Comparison of ENCODE assay signal across 13 mouse cellular contexts in genomic region chr11:85885665-85886428, GRCm38 (mm10). TPM values are rescaled to one million over a fixed set of nuclear protein-coding genes. Genes with fewer than 3 reads are reported as not detected.
A peak's percentile ranks its signal among the peaks of the same experiment; 100 is the strongest.
DNase-seq lines count a peak whose midpoint lies in the region; ATAC-seq and TF ChIP-seq lines count a peak whose summit lies in the region.
"Had no signal": no experiment of that assay in that cellular context is flagged by ENCODE, and none has a peak within 500 bp of the region (broad histone marks: within the 10 kb centered on the region; RNA-seq: fewer than 3 reads in every experiment).

Gene Tbx4, plus strand, starts transcription at chr11:85886422.

- no peaks in the 10 kb centered on the region for H3K9me3 ChIP-seq in heart, embryonic 12.5 days (replicated peaks)
- H3K9me3 ChIP-seq in limb, embryonic 14.5 days (ENCODE audit: control insufficient read depth, low read length): no peaks in the 10 kb centered on the region
- no peaks in the 10 kb centered on the region for H3K9me3 ChIP-seq in stomach, postnatal 0 days (ENCODE audit: control insufficient read depth, low read length)

- peak; percentile 33; the same call in 1 of the 2 replicates for ATAC-seq in heart, embryonic 12.5 days (ENCODE audit: insufficient number of reproducible peaks, low FRiP score)
- ATAC-seq in limb, embryonic 14.5 days (ENCODE audit: low FRiP score, low read depth): peak; percentile 25; the same call in 1 of the 2 replicates
- ATAC-seq in stomach, postnatal 0 days (ENCODE audit: low FRiP score, low TSS enrichment): 0 out of 2 replicates have a peak, but pooled peaks have one; percentile 16

- no peak for TF ChIP-seq CTCF in stomach, postnatal 0 days (IDR thresholded peaks at IDR 0.05; ENCODE audit: low read depth)

- peaks cover 84% of the 10 kb centered on the region for H3K27me3 ChIP-seq in heart, embryonic 12.5 days (replicated peaks)
- peaks cover 30% of the 10 kb centered on the region for H3K27me3 ChIP-seq in limb, embryonic 14.5 days (ENCODE audit: control insufficient read depth, insufficient read depth, low read length)
- peaks cover 39% of the 10 kb centered on the region for H3K27me3 ChIP-seq in stomach, postnatal 0 days (ENCODE audit: control insufficient read depth, insufficient read depth, low read length)

- TF ChIP-seq EP300 in stomach, postnatal 0 days (optimal IDR thresholded peaks at IDR 0.05): no peak

- H3K27ac ChIP-seq in heart, embryonic 12.5 days (ENCODE audit: poor library complexity, severe bottlenecking): no peak within 1 kb of the TSS
- H3K27ac ChIP-seq in limb, embryonic 14.5 days (replicated peaks; ENCODE audit: low read depth, low read length): peak within 1 kb of the TSS; percentile 88
- H3K27ac ChIP-seq in stomach, postnatal 0 days (replicated peaks): no peak within 1 kb of the TSS

- TF ChIP-seq POLR2A in limb, embryonic 14.5 days (IDR thresholded peaks at IDR 0.05; ENCODE audit: borderline replicate concordance, extremely low read depth, insufficient read depth, insufficient read length): 0 out of 2 replicates have a peak, but pooled peaks have one; percentile 7

- no peaks in the 10 kb centered on the region for H3K36me3 ChIP-seq in heart, embryonic 12.5 days
- H3K36me3 ChIP-seq in limb, embryonic 14.5 days (ENCODE audit: control insufficient read depth, insufficient read depth, low read length): no peaks in the 10 kb centered on the region
- H3K36me3 ChIP-seq in stomach, postnatal 0 days (ENCODE audit: control insufficient read depth, insufficient read depth, low read length): no peaks in the 10 kb centered on the region

- H3K4me3 ChIP-seq in heart, embryonic 12.5 days: peak within 1 kb of the TSS; percentile 10
- H3K4me3 ChIP-seq in limb, embryonic 14.5 days (replicated peaks; ENCODE audit: low read length): peak within 1 kb of the TSS; percentile 59
- H3K4me3 ChIP-seq in stomach, postnatal 0 days (ENCODE audit: low read depth, low read length): no peak within 1 kb of the TSS

- no peak within 1 kb of the TSS for H3K9ac ChIP-seq in heart, embryonic 12.5 days
- peak within 1 kb of the TSS; percentile 92 for H3K9ac ChIP-seq in limb, embryonic 14.5 days (ENCODE audit: low read depth, low read length, severe bottlenecking)
- no peak within 1 kb of the TSS for H3K9ac ChIP-seq in stomach, postnatal 0 days (ENCODE audit: low read length)

- H3K4me1 ChIP-seq in heart, embryonic 12.5 days (replicated peaks): peaks cover 29% of the 10 kb centered on the region
- H3K4me1 ChIP-seq in limb, embryonic 14.5 days (ENCODE audit: control insufficient read depth, insufficient read depth, low read length): peaks cover 12% of the 10 kb centered on the region
- no peaks in the 10 kb centered on the region for H3K4me1 ChIP-seq in stomach, postnatal 0 days (replicated peaks; ENCODE audit: control insufficient read depth, insufficient read depth)

- DNase-seq in heart, postnatal 4 days: no peak
- no peak for DNase-seq in urinary bladder, adult 2 months (ENCODE audit: low spot score)
- DNase-seq in urinary bladder, postnatal 4 days (ENCODE audit: low spot score in 2 of 2): no peak
- DNase-seq in limb, embryonic 14.5 days (ENCODE audit: low spot score): no peak
- DNase-seq in stomach, postnatal 0 days (ENCODE audit: low spot score): no peak
- no peak for DNase-seq in ovary, adult 18-20 months (ENCODE audit: low spot score)
- DNase-seq in urinary bladder, postnatal 25 days (ENCODE audit: low spot score): no peak
- DNase-seq: adrenal gland, postnatal 14 days; cerebellum, adult 2 months; kidney, postnatal 36 days; right cerebral cortex, postnatal 4 days had no signal

- 18% methylated on average over 23 of the region's 28 CpGs for WGBS in heart, embryonic 12.5 days
- WGBS in limb, embryonic 14.5 days: 16% methylated on average over 17 of the region's 28 CpGs
- WGBS in stomach, postnatal 0 days: 43% methylated on average over 20 of the region's 28 CpGs

- H3K4me2 ChIP-seq in heart, embryonic 12.5 days: peak within 1 kb of the TSS; percentile 22; the same call in 1 of the 2 replicates
- peak within 1 kb of the TSS; percentile 73 for H3K4me2 ChIP-seq in limb, embryonic 14.5 days (replicated peaks; ENCODE audit: low read depth, low read length, severe bottlenecking)
- H3K4me2 ChIP-seq in stomach, postnatal 0 days (replicated peaks; ENCODE audit: low read depth): no peak within 1 kb of the TSS

RNA-seq across cellular contexts. Expression of gene Tbx4, which starts in this region (rescaled TPM):
- polyA plus RNA-seq in heart, embryonic 12.5 days (2016; fragmentation: Nextera tagmentation; extraction: Ambion mirVana): 0.49 and 0.94 TPM in 2 replicates
- total RNA-seq in heart, postnatal 4 days (2021): under 1 TPM in 1 of 2 experiments, not detected in 1; 0.09 TPM
- polyA plus RNA-seq in urinary bladder, adult 2 months (2012; rRNA removed): 17.1 and 23.1 TPM in 2 replicates
- polyA plus RNA-seq in limb, embryonic 14.5 days (2012; rRNA removed): 37.5 and 52.7 TPM in 2 replicates
- 15.5 and 20.0 TPM in 2 replicates for polyA plus RNA-seq in limb, embryonic 14.5 days (2014; fragmentation: Nextera tagmentation; extraction: Ambion mirVana)
- 0.04 and 0.05 TPM in 2 replicates for polyA plus RNA-seq in stomach, postnatal 0 days (2015; fragmentation: Nextera tagmentation; extraction: Ambion mirVana)
- total RNA-seq: adrenal gland, postnatal 14 days; liver, adult 2 months had no signal

Comparison
In these comparisons a context has a peak if more than half of its experiments do, and no peak if none do; other contexts are left out.
1. Peak in ATAC-seq, H3K4me3 ChIP-seq and H3K4me2 ChIP-seq in heart, embryonic 12.5 days; RNA of the gene not detected or under 1 TPM.
2. Peak in ATAC-seq in stomach, postnatal 0 days; RNA of the gene not detected or under 1 TPM.